Mouse (Mus musculus): ENCODE measurements around the gene Mylk4. TPM values are rescaled to one million over a fixed set of nuclear protein-coding genes. Genes with fewer than 3 reads are reported as not detected.

The Mylk4 gene
- 0.01 TPM for polyA plus RNA-seq (2021)

- no peak for TF ChIP-seq CTCF (IDR thresholded peaks at IDR 0.05)
- no peak for DNase-seq (ENCODE audit: low read depth, low spot score)
- in situ Hi-C loops (cut with MboI; ENCODE audit: low pct_unique_long_range_greater_than_20kb): no loop called here
- no peaks in the 10 kb centered on the region for H3K27me3 ChIP-seq
- POLR2A ChIA-PET: no interaction called here
- no peak for ATAC-seq
- CTCF ChIA-PET: interaction anchor here (0.7 kb wide), 1 partner anchor 14 kb away, joined by 3 read pairs; no protein-coding TSS in a partner anchor
These were observed at the start of gene Mylk4 for GRCm38 (mm10) chr13:32783816-32784215. Mylk4 (minus strand) TSS chr13:32783954.

- ChIA-PET POLR2A (interaction anchor here (1.2 kb wide), 1 partner anchor 20 kb away, joined by 3 read pairs; no protein-coding TSS in a partner anchor), CTCF (interaction anchor here (1.0 to 1.4 kb wide), 2 partner anchors 24 to 53 kb away, joined by 3 read pairs; no protein-coding TSS in a partner anchor)
- in situ Hi-C loops (cut with MboI; ENCODE audit: low pct_unique_long_range_greater_than_20kb): no loop called here
- DNase-seq (ENCODE audit: low read depth, low spot score): no peak
- ATAC-seq: no peak
- H3K27me3 ChIP-seq: no peaks in the 10 kb centered on the region
- no peak for TF ChIP-seq CTCF (IDR thresholded peaks at IDR 0.05)
These were observed 49.5 kb upstream of the Mylk4 start for GRCm38 (mm10) chr13:32833237-32833636.

GRCm38 (mm10) chr13:32832776-32833175, 49.0 kb upstream of the Mylk4 start:
- CTCF ChIA-PET: interaction anchor here (1.0 to 1.4 kb wide), 2 partner anchors 24 to 53 kb away, joined by 3 read pairs; no protein-coding TSS in a partner anchor
- no peak for TF ChIP-seq CTCF (IDR thresholded peaks at IDR 0.05)
- POLR2A ChIA-PET: interaction anchor here (1.2 kb wide), 1 partner anchor 19 kb away, joined by 3 read pairs; no protein-coding TSS in a partner anchor
- in situ Hi-C loops (cut with MboI; ENCODE audit: low pct_unique_long_range_greater_than_20kb): no loop called here
- ATAC-seq (no peak), DNase-seq (ENCODE audit: low read depth, low spot score) (no peak)
- no peaks in the 10 kb centered on the region for H3K27me3 ChIP-seq

DNA sequence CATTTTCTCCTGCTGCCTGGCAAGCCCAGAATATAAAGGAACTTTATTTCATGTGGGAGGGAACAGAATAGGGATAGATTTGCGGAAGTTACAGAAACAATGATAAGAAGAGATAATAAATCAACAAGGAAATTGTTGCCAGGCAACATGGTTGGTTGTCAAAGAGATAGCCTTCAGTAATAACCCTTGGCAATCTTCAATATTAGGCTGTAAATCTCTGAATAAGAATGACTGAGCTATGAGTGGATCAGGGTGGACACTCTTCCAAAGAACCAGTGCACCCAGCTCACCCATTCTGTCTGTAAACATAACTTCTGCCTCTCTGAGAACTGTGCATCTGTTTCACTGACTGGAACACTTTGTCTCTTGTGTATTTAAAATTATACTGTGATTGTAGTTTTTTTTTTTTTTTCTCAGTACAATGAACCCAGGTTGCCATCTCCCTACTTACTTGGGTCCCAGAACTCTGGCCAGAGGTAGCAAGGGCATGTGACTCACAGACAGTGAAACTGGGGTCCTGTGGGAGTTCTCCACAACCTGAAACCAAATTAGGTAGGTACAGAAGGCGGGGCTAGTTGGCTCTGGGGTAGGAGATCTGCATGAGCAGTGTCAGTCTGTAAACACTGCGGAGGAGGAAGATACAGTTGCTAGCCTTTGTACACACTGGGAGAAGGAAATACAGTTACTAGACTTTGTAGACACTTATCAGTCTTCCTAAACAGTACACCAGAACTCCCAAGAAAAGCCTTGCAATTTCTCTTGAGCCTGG, 47.9 kb upstream of the Mylk4 start:
- ChIA-PET CTCF (interaction anchor here (1.2 to 1.4 kb wide), 2 partner anchors 11 to 25 kb away, joined by 3 read pairs; no protein-coding TSS in a partner anchor), POLR2A (no interaction called here)
- no peak for TF ChIP-seq CTCF (IDR thresholded peaks at IDR 0.05)
- ATAC-seq (no peak), DNase-seq (ENCODE audit: low read depth, low spot score) (no peak)
- in situ Hi-C loops (cut with MboI; ENCODE audit: low pct_unique_long_range_greater_than_20kb): no loop called here
- H3K27me3 ChIP-seq: no peaks in the 10 kb centered on the region

DNA sequence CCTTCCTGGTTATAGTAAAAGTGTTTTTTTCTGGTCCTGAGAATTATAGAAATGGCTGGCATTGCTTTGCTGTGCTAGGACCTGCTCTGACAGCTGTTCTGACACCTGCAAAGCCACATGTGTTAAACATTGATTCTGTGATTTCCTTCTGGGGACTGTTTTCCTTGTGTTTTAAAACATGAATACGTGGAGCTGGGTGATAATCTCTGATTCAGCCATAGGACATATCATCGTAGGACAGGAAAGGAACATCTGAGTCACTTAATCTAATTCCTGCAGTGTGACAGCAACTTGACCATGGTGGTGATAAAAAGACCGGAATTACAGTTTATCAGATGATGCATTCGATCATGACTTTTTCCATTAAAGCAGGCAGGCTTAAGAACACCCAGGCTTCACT, 45.1 kb upstream of the Mylk4 start:
- in situ Hi-C loops (cut with MboI; ENCODE audit: low pct_unique_long_range_greater_than_20kb): no loop called here
- DNase-seq (ENCODE audit: low read depth, low spot score): no peak
- ChIA-PET POLR2A (no interaction called here), CTCF (interaction anchor here (0.9 kb wide), 1 partner anchor 1167 kb away, joined by 4 read pairs; no protein-coding TSS in a partner anchor)
- TF ChIP-seq CTCF (IDR thresholded peaks at IDR 0.05): no peak
- H3K27me3 ChIP-seq: no peaks in the 10 kb centered on the region
- ATAC-seq: no peak

DNA sequence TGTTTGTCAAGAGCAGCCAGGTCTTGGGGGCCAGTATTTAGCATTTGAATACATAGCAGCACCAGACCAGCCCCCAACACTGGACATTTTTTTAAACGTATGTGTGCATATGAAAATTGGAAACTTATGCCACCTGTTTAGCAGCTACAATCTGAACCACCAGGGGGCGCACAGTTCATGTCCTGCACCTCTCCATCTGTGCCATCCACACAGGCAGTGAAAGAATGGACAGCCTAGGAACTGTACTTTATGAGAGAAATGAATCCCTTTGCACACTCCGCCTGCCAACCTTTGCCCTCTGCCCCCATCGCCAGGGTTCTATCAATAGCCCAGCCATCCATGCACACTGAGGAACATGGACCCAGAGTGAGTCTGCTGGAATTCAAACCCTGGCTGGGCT, 44.2 kb upstream of the Mylk4 start:
- POLR2A ChIA-PET: no interaction called here
- in situ Hi-C loops (cut with MboI; ENCODE audit: low pct_unique_long_range_greater_than_20kb): no loop called here
- ATAC-seq (no peak), DNase-seq (ENCODE audit: low read depth, low spot score) (no peak)
- CTCF ChIA-PET: interaction anchor here (0.8 to 2.4 kb wide), 6 partner anchors 9 to 60 kb away, joined by 3 to 9 read pairs (median 4); partner anchors contain the start of genes D930007J09Rik and Wrnip1
- TF ChIP-seq CTCF (IDR thresholded peaks at IDR 0.05): peak; percentile 84
- H3K27me3 ChIP-seq: no peaks in the 10 kb centered on the region

- H3K27me3 ChIP-seq: no peaks in the 10 kb centered on the region
- ATAC-seq: no peak
- ChIA-PET POLR2A (interaction anchor here (1.2 kb wide), 1 partner anchor 15 kb away, joined by 3 read pairs; no protein-coding TSS in a partner anchor), CTCF (interaction anchor here (0.8 to 2.4 kb wide), 9 partner anchors 9 to 59 kb away, joined by 3 to 9 read pairs (median 3); partner anchors contain the start of genes D930007J09Rik and Wrnip1)
- no peak for DNase-seq (ENCODE audit: low read depth, low spot score)
- peak; percentile 47 for TF ChIP-seq CTCF (IDR thresholded peaks at IDR 0.05)
- in situ Hi-C loops (cut with MboI; ENCODE audit: low pct_unique_long_range_greater_than_20kb): no loop called here
These were observed 43.5 kb upstream of the Mylk4 start for GRCm38 (mm10) chr13:32827111-32827822.

- CTCF ChIA-PET: no interaction called here
- DNase-seq (ENCODE audit: low read depth, low spot score) (no peak), ATAC-seq (no peak)
- no peaks in the 10 kb centered on the region for H3K27me3 ChIP-seq
- POLR2A ChIA-PET: no interaction called here
- no peak for TF ChIP-seq CTCF (IDR thresholded peaks at IDR 0.05)
- in situ Hi-C loops (cut with MboI; ENCODE audit: low pct_unique_long_range_greater_than_20kb): no loop called here
These were observed 41.8 kb upstream of the Mylk4 start for GRCm38 (mm10) chr13:32825546-32825945.

- H3K27me3 ChIP-seq: no peaks in the 10 kb centered on the region
- CTCF ChIA-PET: no interaction called here
- in situ Hi-C loops (cut with MboI; ENCODE audit: low pct_unique_long_range_greater_than_20kb): no loop called here
- TF ChIP-seq CTCF (IDR thresholded peaks at IDR 0.05): no peak
- POLR2A ChIA-PET: no interaction called here
- ATAC-seq: no peak
- no peak for DNase-seq (ENCODE audit: low read depth, low spot score)
These were observed 40.9 kb upstream of the Mylk4 start for GRCm38 (mm10) chr13:32824377-32825330.

GRCm38 (mm10) chr13:32823126-32823525, 39.4 kb upstream of the Mylk4 start:
- no peaks in the 10 kb centered on the region for H3K27me3 ChIP-seq
- in situ Hi-C loops (cut with MboI; ENCODE audit: low pct_unique_long_range_greater_than_20kb): no loop called here
- POLR2A ChIA-PET: no interaction called here
- DNase-seq (ENCODE audit: low read depth, low spot score) (no peak), ATAC-seq (no peak)
- CTCF ChIA-PET: no interaction called here
- no peak for TF ChIP-seq CTCF (IDR thresholded peaks at IDR 0.05)
